Mouse (Mus musculus) c-Kit-positive CD71-positive TER-119-negative erythroid progenitor cells, embryonic 14.5 days (primary cell): Measurements from ENCODE around the gene Olfr356.

ENCODE experiments used
- DNase-seq: peaks from one replicate; pipeline ENCODE4 v3.0.0-alpha.2; 2013; ENCODE audit warnings: low read depth

Olfr356 gene

DNA sequence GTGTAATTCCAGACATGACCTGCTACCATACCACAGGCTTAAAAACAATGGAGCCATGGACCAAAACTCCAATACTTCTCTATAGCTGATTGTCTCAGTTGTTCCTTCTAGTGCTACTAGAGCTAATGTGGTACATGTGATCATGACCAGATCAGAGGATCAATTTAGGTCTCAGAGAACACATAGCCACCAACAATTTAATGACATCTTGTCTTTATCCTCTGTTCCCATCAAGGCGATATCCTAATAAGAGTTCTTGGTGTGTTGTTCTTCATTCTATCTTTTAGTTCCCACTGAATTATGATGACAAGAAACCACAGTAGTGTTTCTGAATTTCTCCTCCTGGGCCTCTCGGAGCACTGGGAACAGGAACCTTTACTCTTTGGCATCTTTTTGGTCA is at the start of gene Olfr356:
Gene Olfr356 (plus strand): TSS at position 301 of the 400 bp plus-strand sequence.
- no peak for DNase-seq

GRCm38 (mm10) chr2:36892836-36893235 is 44.1 kb upstream of the Olfr356 start, which contains the start of gene Olfr353:
TSS of gene Olfr353 (minus strand) at chr2:36892936.
- no peak for DNase-seq

DNA sequence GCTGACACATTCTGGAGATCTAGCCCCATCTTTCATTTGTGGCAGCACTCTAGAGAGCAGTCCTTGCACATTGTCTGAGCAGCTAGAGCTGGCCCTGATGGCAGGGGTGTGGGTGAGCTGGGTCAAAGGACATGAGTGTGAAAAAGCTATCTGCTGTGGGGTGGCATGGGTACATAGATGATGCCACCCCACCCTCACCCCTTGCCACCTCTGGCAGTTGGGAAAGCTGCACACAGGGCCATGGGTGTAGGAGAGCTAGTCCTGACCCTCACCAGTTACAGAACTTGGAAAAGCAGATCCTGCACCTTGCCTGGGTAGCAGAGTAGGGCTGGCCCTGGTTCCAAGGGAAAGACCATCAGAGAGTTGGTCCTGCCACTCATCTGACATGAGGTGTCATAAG is 39.8 kb upstream of the Olfr356 start:
- DNase-seq: no peak

GRCm38 (mm10) chr2:36905380-36905779 is 31.5 kb upstream of the Olfr356 start, which contains the start of gene Olfr354:
TSS of gene Olfr354 (plus strand) at chr2:36905680.
- DNase-seq: no peak

DNA sequence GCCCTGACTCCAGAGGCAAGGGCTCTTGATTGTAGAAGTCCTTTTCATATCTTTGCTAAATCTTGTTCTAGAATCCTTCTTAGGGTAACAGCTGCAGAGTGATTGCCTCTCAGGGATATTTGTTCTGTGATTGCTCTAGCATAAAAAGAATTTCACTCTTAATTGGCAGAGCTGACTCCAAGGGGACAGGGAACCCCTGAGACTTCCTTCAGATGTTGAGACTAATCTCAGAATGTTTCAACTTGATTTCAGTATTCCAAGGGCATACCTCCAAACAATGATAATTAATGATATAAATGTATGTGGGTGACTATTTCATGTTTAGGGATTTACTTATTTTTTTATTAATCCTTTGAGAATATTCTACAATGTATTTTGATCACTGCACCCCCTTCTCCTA is 8.1 kb upstream of the Olfr356 start, which contains the start of gene Olfr355:
Gene Olfr355 (minus strand): TSS at position 101 of the 400 bp plus-strand sequence.
- DNase-seq: no peak
